Mouse (Mus musculus): ENCODE data around the gene Tarsl2.

Tarsl2 gene

DNA sequence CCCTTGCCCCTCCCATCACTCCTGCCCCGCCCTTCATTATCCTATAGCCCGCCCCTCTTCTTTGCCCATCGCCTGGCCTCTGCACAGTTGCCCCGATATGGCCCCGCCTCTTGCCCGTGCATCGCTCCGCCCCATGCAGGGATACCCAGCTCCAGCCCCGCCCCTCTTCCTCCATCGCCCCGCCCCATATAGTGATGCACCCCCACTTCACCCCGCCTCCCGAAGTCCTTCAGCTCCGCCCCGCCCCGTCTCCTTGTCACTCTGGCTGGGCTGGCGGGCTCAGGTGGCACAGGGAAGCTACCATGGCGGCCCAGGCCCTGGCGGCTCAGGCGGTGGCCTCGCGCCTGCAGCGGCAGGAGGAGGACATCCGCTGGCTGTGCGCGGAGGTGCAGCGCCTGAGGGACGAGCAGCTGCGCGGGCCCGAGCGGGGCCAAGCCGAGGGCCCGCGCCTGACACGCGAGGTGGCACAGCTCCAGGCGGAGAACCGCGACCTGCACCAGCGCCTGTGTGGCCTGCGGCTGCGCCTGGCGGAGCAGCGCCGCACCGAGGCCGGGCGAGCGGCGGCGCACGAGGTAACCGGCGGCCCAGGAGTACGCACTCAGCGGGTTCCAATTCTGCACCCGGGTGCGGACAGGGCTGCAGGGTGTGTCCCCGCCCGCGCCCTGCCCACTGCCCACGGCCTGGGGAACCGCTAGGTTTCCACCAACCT, at the start of gene Tarsl2:
Gene Tarsl2 (plus strand): TSS at position 256 of the 709 bp plus-strand sequence.
- peak; percentile 93 for DNase-seq (ENCODE audit: low read depth, low spot score)

DNA sequence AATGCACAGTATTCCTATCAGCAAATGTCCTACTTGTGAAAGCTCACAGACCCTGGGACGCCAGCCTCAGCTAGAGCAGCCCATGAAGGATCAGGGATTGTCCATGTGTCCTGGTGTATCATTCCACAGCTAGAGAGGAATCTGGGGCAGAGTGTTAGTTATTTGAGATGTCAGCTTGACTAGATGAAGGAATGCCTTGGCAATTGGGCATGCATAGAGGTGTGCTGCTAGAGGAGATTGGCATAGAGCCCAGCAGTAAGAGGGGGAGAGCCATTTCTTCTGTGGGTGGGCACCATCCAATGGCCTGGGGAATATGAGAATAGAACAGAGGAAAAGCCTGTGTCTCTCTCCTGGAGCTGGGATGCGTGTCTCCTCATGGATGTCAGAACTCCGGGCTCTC, 38.6 kb upstream of the Tarsl2 start:
- no peak for DNase-seq (ENCODE audit: low read depth, low spot score)

DNA sequence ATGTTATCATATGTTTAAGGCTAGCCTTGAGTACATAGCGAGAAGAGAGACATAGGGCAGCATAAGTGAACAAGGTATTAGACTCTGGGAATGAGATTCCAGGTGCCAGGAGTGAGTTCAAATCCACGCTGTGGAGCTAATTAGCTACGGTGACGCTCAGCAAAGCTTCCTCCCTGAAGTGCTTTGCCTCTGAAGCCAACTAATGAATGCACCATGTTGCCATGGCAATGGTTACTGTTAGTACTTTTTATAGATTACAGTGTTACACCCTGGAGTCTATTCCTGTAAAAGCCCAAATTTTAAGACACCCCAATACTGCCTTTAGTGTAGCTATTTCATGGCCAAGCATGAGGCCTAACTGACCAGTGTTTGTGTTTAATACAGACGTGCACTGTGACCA, 37.7 kb upstream of the Tarsl2 start:
- no peak for DNase-seq (ENCODE audit: low read depth, low spot score)

DNA sequence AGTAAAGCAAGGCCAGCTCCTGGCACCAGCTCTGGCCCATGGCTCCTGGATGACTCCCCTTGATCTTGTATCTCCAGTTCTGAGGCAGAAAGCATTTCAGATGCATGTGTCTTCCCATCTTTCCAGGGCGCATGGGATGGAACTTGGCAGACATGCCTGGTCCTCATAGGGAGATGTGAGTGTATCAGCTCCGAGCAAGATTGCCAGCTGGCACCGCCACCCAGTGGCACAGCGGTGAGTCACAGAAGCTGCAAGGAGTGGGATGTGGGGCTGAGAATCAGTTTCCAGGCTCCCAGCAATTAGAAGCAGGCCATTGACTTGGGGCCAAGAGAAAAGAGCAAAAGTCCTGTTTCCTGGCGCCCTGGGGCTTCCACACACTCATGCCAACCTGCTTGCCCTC, 34.5 kb upstream of the Tarsl2 start:
- DNase-seq (ENCODE audit: low read depth, low spot score), result peak; percentile 78

DNA sequence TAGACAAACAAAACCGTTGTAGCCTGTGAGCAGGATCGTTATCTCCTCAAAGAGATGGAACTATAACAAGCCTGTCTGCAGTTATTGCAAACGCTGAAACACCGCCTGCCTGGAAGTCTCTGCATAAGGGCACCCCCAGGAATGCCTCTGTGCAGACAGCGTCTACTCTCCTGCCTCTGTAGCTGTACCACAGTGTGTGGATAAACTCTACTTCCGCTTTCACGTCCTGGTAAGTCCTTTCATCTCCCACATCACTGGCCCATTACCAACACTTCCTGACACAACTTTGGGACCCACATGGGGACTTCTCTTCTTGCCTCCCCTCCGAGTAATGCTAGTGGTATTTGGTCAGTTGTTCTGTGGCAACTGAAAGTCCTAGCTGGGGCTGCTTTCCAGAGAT, 34.0 kb upstream of the Tarsl2 start:
- peak; percentile 16 for DNase-seq (ENCODE audit: low read depth, low spot score)

DNA sequence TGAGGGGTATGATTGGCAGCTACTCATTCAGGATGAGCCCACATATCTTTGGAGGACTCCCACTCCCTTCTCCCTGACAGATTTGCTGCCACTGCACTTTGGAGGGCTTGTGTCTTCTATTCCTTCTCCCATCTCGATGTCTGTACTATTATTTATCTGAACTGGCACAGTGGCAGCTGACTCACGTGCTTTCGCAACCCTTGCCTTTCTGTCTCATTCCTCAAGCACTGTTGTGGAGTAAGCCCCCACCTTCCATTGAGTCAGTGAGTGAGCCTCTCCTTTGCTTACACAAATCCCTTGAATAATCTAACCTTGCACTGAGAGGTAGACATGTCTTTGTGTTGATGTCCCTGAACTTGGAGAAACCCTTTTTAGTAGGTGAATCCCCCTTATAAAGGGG, 33.4 kb upstream of the Tarsl2 start:
- DNase-seq (ENCODE audit: low read depth, low spot score), result peak; percentile 74

DNA sequence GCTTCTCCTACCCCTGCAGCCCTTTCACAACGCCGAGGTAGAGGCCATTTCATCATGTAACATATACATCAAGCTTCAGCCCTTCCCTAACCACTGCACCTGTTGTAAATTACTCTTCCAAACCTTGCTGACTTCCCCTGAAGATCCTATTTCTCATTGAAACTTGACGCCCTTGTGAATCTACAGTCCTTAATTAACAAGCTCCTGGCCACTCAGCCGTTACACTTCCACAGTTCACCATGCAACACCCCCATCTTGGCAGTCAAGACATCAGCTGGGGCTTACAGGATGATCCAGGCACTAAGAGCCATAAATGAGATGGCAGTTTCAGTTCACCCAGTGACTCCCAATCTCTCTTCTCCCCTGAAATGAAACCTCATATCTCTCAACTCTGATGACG, 31.0 kb upstream of the Tarsl2 start:
- no peak for DNase-seq (ENCODE audit: low read depth, low spot score)

DNA sequence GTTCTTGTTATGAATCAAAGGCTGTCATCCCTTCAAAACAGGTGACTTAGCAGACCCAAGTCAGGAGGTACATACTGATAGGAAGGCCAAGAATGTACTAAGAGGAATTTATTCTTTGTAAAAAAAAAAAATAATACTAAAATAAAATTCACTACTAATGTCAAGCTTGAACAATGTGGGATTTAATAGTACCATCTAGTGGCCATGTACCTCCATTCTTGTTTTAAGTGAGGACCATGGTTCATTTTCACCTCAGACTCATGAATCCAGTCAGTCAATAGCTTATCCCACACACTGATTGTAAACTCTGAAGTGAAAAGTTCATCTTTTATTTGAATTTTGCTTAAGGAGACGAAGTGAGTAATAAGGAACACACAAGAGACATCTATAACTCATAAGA, 25.9 kb upstream of the Tarsl2 start:
- peak; percentile 37 for DNase-seq (ENCODE audit: low read depth, low spot score)

DNA sequence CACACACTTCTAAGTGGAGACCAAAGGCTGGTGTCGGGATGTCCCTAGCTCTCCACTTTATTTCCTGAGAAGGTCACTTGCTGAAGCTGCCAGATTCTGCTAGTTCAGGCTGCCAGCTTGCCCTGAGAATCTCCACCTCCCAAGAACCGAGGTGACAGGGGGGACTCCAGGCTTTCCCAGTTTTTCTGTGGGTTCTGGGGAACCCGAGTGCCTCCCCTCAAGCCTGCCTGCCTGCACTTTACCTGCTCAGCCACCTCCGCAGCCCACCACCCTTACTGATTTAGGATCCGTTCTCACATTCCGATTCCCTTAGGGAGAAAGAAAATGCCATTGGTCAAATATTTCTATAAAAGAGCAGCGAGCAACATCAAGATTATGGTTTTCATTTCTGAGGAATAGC, 24.0 kb upstream of the Tarsl2 start:
- DNase-seq (ENCODE audit: low read depth, low spot score), result no peak

DNA sequence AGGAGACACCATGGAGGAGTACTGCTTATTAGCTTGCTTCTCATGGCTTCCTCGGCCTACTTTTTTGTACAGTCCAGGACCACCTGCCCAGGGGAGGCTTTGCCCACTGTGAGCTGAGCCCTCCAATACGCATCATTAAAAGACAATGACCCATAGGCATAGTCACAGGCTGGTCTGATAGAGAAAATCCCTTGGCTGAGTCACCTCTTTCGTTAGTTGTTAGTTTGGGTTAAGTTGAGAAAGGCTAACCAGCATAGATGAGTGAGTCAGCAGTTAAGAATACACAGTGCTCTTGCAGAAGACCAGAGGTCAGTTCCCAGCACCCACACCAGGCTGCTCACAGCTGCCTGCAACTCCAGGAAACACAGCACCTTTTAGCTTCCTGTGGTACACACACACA, 21.4 kb upstream of the Tarsl2 start:
- DNase-seq (ENCODE audit: low read depth, low spot score), result peak; percentile 39

DNA sequence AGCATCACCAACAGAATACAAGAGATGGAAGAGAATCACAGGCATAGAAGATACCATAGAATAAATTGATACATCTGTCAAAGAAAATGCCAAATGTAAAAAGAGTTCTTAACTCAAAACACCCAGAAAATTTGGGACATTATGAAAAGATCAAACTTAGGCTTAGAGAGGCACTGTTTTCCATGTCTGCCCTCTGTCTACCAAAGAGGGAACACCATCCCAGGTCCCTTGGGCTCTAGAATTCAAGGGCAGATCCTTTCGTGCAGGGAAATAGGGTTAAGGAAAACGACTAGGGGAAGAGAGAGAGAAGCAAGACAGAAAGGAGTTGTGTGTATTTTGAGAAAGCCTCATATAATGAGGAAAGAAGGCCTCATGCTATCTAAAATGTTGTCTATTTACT, 19.2 kb upstream of the Tarsl2 start:
- no peak for DNase-seq (ENCODE audit: low read depth, low spot score)

DNA sequence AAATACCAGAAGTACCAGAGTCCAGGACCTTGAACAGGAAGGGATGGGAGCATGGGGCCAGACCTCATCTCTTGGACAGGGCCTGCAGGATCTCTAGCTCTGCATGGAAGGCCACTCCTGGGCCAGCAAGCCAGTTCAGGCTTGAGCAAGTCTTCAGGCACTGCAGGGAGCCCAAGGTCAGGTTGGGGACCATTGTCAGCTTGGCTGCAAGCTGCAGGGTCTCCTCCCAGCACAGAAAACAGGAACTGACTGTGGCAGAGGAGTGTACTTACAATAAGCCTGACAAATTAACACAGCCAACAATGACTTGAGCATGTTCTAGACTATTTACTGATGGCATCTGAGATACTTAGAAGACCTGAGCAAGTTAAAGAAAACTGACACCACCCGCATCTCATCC, 14.9 kb upstream of the Tarsl2 start:
- no peak for DNase-seq (ENCODE audit: low read depth, low spot score)

DNA sequence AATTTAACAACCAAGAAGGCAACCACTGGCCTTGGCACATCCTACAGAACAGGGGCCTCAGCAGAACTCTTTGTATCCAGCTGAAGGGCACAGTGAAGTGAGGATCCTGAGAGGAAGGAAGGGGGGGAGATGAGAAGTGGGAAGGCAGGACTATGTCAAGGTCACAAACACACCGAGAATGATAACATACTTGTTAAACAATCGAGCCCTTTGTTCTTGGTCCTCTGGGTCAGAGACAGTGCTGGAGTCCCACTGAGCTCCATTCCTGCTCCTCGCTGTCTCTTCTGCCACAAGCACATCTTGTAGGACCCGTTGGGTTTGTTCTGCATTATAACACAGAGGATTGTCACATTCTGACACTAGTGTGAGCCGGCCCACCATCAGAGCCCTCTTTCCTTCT, 14.0 kb upstream of the Tarsl2 start:
- DNase-seq (ENCODE audit: low read depth, low spot score), result no peak

DNA sequence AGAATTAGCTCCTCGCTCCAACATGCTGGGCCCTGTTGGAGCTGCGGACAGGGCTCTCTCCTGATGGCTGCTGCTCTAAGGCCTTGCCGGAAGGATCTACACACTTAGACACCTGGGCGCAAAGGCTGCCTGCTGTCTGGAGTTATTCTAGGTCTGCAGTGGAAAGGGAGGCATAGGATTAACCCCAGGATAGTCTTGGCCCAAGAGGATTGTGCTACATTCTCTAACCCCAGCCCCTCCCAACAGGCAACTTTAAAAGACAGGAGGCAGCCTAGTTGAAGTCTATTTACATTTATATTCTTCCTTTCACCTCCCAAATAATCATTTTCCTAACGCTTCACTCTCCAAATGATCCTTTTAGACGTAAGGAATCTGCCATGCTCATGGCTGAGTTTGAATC, 8.9 kb upstream of the Tarsl2 start:
- DNase-seq (ENCODE audit: low read depth, low spot score), result no peak

DNA sequence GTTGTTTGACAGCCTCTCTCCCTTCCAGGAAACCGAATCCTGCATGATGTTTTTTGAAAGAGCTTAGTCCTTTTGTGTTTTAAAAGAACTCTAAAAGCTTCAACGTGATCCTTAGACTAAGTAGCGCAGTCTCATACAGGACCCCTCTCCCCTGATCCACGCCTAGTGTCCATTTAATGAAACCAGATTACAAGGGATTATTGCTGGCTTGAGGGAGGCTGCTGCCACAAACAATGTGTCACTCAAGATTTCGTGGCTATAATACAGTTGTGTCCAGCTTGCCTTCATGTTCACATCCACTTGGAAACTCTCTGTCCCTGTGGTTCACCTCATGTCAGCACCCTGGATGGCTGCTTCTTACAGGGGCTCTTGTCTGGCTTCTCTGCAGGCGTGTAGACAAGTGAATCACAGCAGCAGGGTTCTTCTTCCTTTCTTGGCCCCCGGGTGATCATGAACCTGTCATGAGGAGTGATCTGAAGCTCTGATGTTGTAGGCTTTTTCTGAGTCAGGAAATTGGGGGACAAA, 8.3 kb upstream of the Tarsl2 start:
- no peak for DNase-seq (ENCODE audit: low read depth, low spot score)

DNA sequence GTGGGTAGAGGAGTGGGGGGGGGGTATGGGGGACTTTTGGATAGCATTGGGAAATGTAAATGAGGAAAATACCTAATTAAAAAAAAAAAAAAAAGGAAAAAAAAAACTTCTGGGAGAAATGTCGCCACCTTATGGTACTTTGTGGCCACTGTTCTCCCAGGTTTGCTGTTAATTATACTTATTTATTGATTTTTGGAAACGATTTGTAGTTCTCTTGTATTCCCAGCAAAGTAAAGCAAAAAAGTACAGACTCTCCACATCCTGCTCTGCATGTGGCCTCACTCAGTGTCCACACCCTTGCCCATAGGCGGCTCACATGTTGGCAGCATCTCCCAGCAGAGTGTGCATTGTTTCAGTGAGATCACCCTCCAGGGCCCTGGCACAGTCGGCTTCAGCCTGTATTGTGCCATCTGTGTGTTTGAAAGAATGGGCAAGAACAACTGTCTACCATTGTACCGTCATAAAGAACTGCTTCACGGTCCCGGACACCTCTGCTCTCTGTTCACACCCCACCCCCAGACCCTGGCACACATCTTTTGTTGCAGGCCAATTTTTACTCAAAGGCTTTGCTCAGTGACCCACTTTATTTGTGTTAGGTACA, 6.4 kb upstream of the Tarsl2 start:
- DNase-seq (ENCODE audit: low read depth, low spot score), result peak; percentile 5

DNA sequence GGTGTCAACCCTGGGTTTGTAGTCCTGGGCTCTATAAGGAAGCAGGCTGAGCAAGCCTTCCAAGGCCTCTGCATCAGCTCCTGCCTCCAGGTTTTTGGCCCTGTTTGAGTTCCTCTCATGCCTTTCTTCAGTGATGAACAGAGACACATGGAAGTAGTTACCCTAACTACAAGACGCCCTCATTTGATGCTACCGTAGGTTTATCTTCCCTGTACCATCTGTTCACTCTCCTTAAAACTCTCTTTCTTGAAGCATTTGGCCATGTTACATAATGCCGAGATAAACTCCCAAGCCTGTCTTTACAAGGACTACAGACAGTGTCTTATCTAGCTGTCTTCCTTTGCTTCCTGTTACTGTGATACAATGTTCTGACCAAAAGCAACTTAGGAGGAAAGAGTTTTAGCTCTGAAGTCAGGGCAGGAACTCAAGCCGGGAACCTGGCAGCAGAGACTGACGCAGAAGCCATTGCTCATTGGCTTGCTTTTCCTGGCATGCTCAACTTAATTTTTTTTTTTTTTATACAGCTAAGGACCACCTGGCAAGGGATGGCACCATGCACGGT, 4.8 kb upstream of the Tarsl2 start:
- no peak for DNase-seq (ENCODE audit: low read depth, low spot score)

DNA sequence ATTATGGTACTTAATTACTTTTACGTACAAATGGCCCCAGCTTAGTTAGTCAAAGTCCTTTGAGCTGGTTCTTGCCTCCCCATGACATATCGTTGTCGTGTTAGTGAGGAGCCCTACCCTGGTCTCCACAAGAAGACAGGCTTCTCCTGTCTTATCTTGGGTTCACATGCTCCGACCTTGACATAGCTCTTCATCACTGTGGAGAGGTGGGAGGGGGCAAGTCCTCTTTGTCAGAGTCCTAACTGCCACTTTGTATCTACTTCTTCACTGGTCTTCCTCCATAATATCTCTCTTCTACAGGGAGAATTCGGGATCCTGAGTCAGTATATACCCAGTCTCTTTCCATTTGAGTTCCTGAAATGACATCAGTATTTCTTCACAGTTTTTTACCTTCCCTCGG, 4.0 kb upstream of the Tarsl2 start:
- DNase-seq (ENCODE audit: low read depth, low spot score), result no peak

DNA sequence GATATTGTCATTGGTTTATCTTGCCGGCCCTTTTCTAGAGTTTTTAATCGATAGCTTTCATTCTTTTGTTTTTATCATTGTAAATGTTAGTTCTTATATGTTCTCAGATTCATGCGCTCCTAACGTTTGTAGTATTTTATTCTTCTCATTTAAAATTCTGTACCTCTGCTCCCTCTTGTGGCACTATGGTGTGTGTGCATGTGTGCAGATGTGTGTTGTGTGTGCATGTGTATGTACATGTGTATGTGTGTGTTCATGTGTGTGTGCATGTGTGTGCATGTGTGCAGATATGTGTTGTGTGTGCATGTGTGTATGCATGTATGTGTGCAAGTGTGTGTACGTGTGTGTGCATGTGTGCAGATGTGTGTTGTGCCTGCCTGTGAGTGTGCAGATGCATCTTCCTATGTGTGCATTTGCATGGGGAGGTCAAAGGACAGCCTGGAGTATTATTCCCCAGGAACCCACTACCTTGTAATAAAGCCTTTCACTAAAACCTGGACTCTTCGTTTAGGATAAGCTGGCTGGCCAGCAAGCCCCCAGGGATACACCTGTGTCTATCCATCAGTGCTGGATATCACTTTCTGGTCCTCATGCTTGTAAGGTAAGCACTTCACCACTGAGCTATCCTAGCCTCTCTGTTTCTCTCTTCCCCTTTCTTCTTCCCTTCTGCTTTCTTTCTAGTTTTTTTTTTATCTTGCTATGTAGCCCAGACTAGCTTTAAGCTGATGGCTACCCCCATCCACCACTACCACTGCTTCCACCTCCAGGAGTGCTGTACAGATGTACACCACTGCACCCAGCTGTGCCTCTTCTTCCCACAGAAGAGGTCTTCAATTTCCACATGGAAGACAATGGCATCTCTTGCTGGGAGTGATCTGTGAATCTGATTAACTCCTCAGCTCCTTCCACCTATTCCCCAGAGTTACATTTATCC, 2.1 kb upstream of the Tarsl2 start:
- DNase-seq (ENCODE audit: low read depth, low spot score), result peak; percentile 34

DNA sequence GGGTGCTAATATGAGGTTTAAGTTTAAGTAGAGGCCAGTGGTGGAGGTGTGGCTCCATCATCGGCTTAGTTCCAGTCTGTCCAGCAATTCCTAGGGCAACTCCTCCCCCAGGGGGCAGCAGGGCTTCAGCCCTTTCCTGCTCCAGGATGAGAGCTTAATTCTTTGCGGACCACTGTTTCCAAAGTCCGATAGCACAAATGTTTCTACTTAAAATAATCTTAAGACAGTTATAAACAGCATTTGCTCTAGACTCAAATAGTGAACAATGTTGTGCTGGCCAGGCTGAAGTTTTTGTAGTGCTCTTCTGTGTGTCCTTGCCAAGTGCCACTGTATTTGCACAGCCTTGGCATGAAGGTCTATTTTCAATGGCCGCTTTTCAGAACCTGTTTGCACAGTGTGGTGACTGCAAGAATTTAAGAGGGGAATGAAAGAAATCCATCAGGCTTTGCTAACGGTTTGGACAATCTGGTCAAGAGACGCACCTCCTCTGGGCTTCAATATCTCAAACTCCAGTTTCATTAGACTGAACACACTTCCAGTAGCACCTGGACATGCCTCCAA, 757 bp upstream of the Tarsl2 start:
- DNase-seq (ENCODE audit: low read depth, low spot score), result peak; percentile 14

DNA sequence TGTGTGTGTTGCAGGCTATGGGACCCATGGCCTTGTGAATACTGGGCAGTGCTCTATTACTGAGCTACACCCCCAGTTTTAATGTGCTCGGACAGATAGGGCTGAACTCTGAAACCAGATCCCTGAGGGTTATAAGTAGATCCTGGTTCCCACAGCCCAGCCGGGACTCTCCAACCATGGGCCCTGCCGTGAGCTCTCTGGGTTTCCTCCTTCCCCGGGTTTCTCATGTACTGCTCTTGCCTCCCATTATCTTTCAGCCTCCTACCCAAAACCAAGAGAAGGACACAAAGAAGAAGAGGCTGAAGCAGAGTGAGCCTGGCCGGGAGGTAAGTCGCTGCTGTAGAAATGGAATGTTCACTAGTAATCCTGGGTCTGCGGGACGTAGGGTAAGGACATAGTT, 1.3 kb downstream of the Tarsl2 start:
- no peak for DNase-seq (ENCODE audit: low read depth, low spot score)

DNA sequence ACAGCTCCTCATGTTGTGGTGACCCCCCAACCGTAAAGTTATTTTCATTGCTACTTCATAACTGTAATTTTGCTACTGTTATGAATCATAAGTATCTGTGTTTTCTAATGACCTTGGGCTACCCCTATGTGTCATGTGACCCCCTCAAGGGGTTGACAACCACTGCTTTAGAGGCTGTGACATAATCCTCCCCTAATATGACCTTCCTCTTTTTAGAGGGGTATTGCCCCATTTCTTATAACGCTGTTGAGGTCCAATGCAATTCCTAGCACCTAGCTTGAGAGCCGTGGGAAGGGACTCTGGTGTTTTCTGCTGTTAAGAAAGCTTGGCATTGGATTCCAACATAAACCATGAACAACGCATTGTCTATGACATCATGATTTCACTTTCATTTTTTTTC, 6.0 kb downstream of the Tarsl2 start:
- DNase-seq (ENCODE audit: low read depth, low spot score), result no peak

Data from 3T3-L1 (cell line).